Mouse (Mus musculus) macrophage (primary cell): ENCODE results near the gene Hist1h3c. TPM values are rescaled to one million over a fixed set of nuclear protein-coding genes. Genes with fewer than 3 reads are reported as not detected.
"Not testable (repeated sequence)": the region's sequence is repeated elsewhere in the genome, so short reads cannot be mapped to it uniquely, and the experiment has no call there.

ENCODE experiments used
- H3K27ac ChIP-seq: fragments of 350-480 bp; formaldehyde crosslinking; 2 replicates; pipeline ENCODE4 v1.9.0; 2021
- H3K36me3 ChIP-seq: fragments of 350-480 bp; formaldehyde crosslinking; 2 replicates; pipeline ENCODE4 v1.9.0; 2021; ENCODE audit errors: inconsistent target
- H3K4me3 ChIP-seq: fragments of 350-480 bp; formaldehyde crosslinking; 2 replicates; pipeline ENCODE4 v1.9.0; 2021; ENCODE audit errors: inconsistent target
- H3K79me2 ChIP-seq: fragments of 350-480 bp; formaldehyde crosslinking; 2 replicates; pipeline ENCODE4 v1.9.0; 2021; ENCODE audit errors: inconsistent target
- WGBS: methylation state at CpG from one replicate; pipeline ENCODE4 v1.1.7; 2026; ENCODE audit warnings: inconsistent platforms; ENCODE audit not compliant: missing documents; 5-methylcytosine and 5-hydroxymethylcytosine counted together
- polyA plus RNA-seq: library from polyadenylated mRNA; stranded (reverse); fragments of 250-400 nt; gene quantifications from 3 replicates; pipeline ENCODE4 v1.2.4, GENCODE M21; 2018; ENCODE audit warnings: inconsistent platforms

The Hist1h3c gene
- polyA plus RNA-seq, 1 experiment from 2014 or later: not detected

- Histone ChIP-seq H3K27ac (peak overlapping the region; percentile 90), H3K79me2 (no peaks in the 10 kb centered on the region), H3K4me3 (peak overlapping the region; percentile 60), H3K36me3 (no peaks in the 10 kb centered on the region)
- 1% methylated on average over 39 of the region's 39 CpGs for WGBS
Measured at GRCm38 (mm10) chr13:23739069-23739921, 6.1 kb downstream of the Hist1h3c start.

- Histone ChIP-seq H3K27ac (peak within 1 kb of the TSS; percentile 90), H3K4me3 (peak within 1 kb of the TSS; percentile 60), H3K79me2 (no peaks in the 10 kb centered on the region), H3K36me3 (no peaks in the 10 kb centered on the region)
- WGBS: 1% methylated on average over 16 of the region's 38 CpGs
Measured at GRCm38 (mm10) chr13:23738677-23739068, 6.7 kb downstream of the Hist1h3c start, which contains the start of gene Hist1h1c. Gene Hist1h1c, plus strand, starts transcription at chr13:23738808.

- peak overlapping the region; percentile 78 for H3K27ac ChIP-seq
- H3K36me3 ChIP-seq: no peaks in the 10 kb centered on the region
- H3K4me3 ChIP-seq: no peak overlapping the region
- WGBS: 34% methylated on average over 4 of the region's 4 CpGs
- no peaks in the 10 kb centered on the region for H3K79me2 ChIP-seq
Measured at GRCm38 (mm10) chr13:23738041-23738440, 7.4 kb downstream of the Hist1h3c start.

- Histone ChIP-seq H3K36me3 (no peaks in the 10 kb centered on the region), H3K27ac (no peak overlapping the region), H3K4me3 (no peak overlapping the region), H3K79me2 (no peaks in the 10 kb centered on the region)
- WGBS: 98% methylated on average over 5 of the region's 5 CpGs
Measured at GRCm38 (mm10) chr13:23737091-23737490, 8.3 kb downstream of the Hist1h3c start.

- H3K27ac ChIP-seq: no peak overlapping the region
- WGBS: 26% methylated on average over 8 of the region's 8 CpGs
- H3K36me3 ChIP-seq: no peaks in the 10 kb centered on the region
- no peak overlapping the region for H3K4me3 ChIP-seq
- no peaks in the 10 kb centered on the region for H3K79me2 ChIP-seq
Measured at GRCm38 (mm10) chr13:23732156-23732804, 13.1 kb downstream of the Hist1h3c start.

GRCm38 (mm10) chr13:23730479-23730878 is 14.9 kb downstream of the Hist1h3c start:
- Histone ChIP-seq H3K4me3 (no peak overlapping the region), H3K79me2 (no peaks in the 10 kb centered on the region), H3K27ac (no peak overlapping the region), H3K36me3 (no peaks in the 10 kb centered on the region)
- WGBS: 63% methylated on average over 8 of the region's 8 CpGs

- Histone ChIP-seq H3K36me3 (no peaks in the 10 kb centered on the region), H3K27ac (peak overlapping the region; percentile 38), H3K4me3 (no peak overlapping the region), H3K79me2 (no peaks in the 10 kb centered on the region)
- 96% methylated on average over 5 of the region's 5 CpGs for WGBS
Measured at GRCm38 (mm10) chr13:23729706-23730105, 15.7 kb downstream of the Hist1h3c start.

GRCm38 (mm10) chr13:23729192-23729525 is 16.2 kb downstream of the Hist1h3c start:
- no peak overlapping the region for H3K4me3 ChIP-seq
- peak overlapping the region; percentile 38 for H3K27ac ChIP-seq
- H3K36me3 ChIP-seq: no peaks in the 10 kb centered on the region
- WGBS: 13% methylated on average over 9 of the region's 9 CpGs
- no peaks in the 10 kb centered on the region for H3K79me2 ChIP-seq

- no peaks in the 10 kb centered on the region for H3K36me3 ChIP-seq
- no peaks in the 10 kb centered on the region for H3K79me2 ChIP-seq
- peak overlapping the region; percentile 38 for H3K27ac ChIP-seq
- no peak overlapping the region for H3K4me3 ChIP-seq
- 55% methylated on average over 15 of the region's 18 CpGs for WGBS
Measured at GRCm38 (mm10) chr13:23728472-23729191, 16.8 kb downstream of the Hist1h3c start.

GRCm38 (mm10) chr13:23725213-23725612 is 20.2 kb downstream of the Hist1h3c start:
- H3K36me3 ChIP-seq: no peaks in the 10 kb centered on the region
- no peak overlapping the region for H3K4me3 ChIP-seq
- WGBS: no CpG with 5 or more reads among the region's 1 CpGs
- H3K79me2 ChIP-seq: no peaks in the 10 kb centered on the region
- no peak overlapping the region for H3K27ac ChIP-seq

GRCm38 (mm10) chr13:23724239-23724638 is 21.2 kb downstream of the Hist1h3c start:
- no peak overlapping the region for H3K27ac ChIP-seq
- H3K79me2 ChIP-seq: no peaks in the 10 kb centered on the region
- WGBS: 97% methylated on average over 4 of the region's 4 CpGs

GRCm38 (mm10) chr13:23717593-23718245 is 27.7 kb downstream of the Hist1h3c start:
- peak overlapping the region; percentile 52 for H3K27ac ChIP-seq
- WGBS: 16% methylated on average over 2 of the region's 2 CpGs
- not testable (repeated sequence) for H3K4me3 ChIP-seq

More at GRCm38 (mm10) chr13:23724239-23724638, 21.2 kb downstream of the Hist1h3c start:
- Histone ChIP-seq H3K4me3 (no peak overlapping the region), H3K36me3 (no peaks in the 10 kb centered on the region)

GRCm38 (mm10) chr13:23717176-23717575 is 28.2 kb downstream of the Hist1h3c start:
- no peaks in the 10 kb centered on the region for H3K36me3 ChIP-seq
- no peak overlapping the region for H3K4me3 ChIP-seq
- 59% methylated on average over 11 of the region's 11 CpGs for WGBS
- H3K27ac ChIP-seq: peak overlapping the region; percentile 52
- no peaks in the 10 kb centered on the region for H3K79me2 ChIP-seq

More at GRCm38 (mm10) chr13:23717593-23718245, 27.7 kb downstream of the Hist1h3c start:
- not testable (repeated sequence) for H3K79me2 ChIP-seq, H3K36me3 ChIP-seq
